Mouse (Mus musculus) myocyte (in vitro differentiated cells): ENCODE data around the gene Rere.

Experiments used
- CEBPB ChIP-seq: IDR thresholded peaks from 2 replicates; pipeline ENCODE4 v1.6.1; 2011; ENCODE audit warnings: mild to moderate bottlenecking, moderate library complexity; ENCODE audit not compliant: poor library complexity, insufficient read depth, severe bottlenecking
- E2F4 ChIP-seq: IDR thresholded peaks from one replicate; pipeline ENCODE4 v1.6.1; 2011; ENCODE audit warnings: mild to moderate bottlenecking, control low read depth, moderate library complexity; ENCODE audit not compliant: insufficient read depth
- MAX ChIP-seq: IDR thresholded peaks from one replicate; pipeline ENCODE4 v1.6.1; 2011; ENCODE audit warnings: low read depth, mild to moderate bottlenecking, control low read depth
- MYOD1 ChIP-seq, 3 experiments: IDR thresholded peaks; one replicate each; pipeline ENCODE4 v1.6.1; 2011; ENCODE audit warnings: control low read depth in 2 of 3, low read depth in 2 of 3, mild to moderate bottlenecking in 2 of 3, moderate library complexity in 1 of 3; ENCODE audit not compliant: insufficient read length in 2 of 3, control insufficient read depth in 1 of 3
- POLR2A ChIP-seq: IDR thresholded peaks from one replicate; pipeline ENCODE4 v1.6.1; 2011; ENCODE audit warnings: low read depth, mild to moderate bottlenecking, control low read depth, moderate library complexity; ENCODE audit not compliant: insufficient read length
- SRF ChIP-seq: IDR thresholded peaks from one replicate; pipeline ENCODE4 v1.6.1; 2011; ENCODE audit warnings: low read depth; ENCODE audit not compliant: control insufficient read depth, insufficient read length
- TCF12 ChIP-seq: IDR thresholded peaks from one replicate; pipeline ENCODE4 v1.6.1; 2011; ENCODE audit warnings: mild to moderate bottlenecking, control low read depth; ENCODE audit not compliant: poor library complexity, insufficient read depth, severe bottlenecking
- TCF3 ChIP-seq: IDR thresholded peaks from one replicate; pipeline ENCODE4 v1.6.1; 2011; ENCODE audit warnings: low read depth, control low read depth; ENCODE audit not compliant: insufficient read length
- USF1 ChIP-seq: IDR thresholded peaks from one replicate; pipeline ENCODE4 v1.6.1; 2011; ENCODE audit warnings: low read depth, mild to moderate bottlenecking, control low read depth, moderate library complexity

DNA sequence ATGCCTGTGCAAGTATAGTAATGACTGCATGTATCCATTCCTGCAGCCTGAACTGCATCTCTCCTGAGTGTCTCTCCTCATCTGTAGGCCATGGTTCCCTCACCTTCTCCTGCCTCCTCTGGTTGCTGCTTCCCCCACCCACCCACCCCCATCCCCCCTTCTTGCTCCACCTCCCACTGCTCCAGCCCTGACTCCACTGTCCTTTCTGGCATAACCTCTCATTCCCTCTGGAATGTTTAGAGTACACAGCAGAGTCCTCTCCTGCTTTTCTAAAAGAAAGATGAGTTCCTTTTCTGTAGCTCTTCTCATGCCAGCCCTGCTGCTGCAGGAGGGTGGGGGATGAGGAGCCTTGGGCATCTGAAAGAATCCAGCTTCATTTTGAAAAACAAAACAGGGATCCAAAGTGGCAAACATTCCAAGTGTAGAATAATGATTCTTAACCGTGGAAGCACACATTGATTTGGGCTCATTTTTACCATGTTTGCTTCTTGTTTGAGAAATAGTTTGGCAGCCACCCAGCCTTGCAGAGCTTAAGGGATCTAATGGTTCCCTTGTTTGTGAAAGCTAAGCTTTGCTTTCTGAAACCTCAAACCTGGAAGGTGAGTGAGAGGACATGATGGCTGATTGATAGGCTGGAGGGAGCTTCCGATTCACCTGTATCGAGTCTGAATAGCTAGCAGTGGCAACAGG is 255.5 kb downstream of the Rere start:
- TF ChIP-seq MYOD1 (IDR thresholded peaks at IDR 0.05; ENCODE audit: control insufficient read depth in 1 of 3, insufficient read length in 2 of 3, low read depth in 2 of 3), result no peak
- TF ChIP-seq POLR2A, result no peak
- TF ChIP-seq TCF12, result no peak
- no peak for TF ChIP-seq E2F4
- no peak for TF ChIP-seq TCF3
- no peak for TF ChIP-seq CEBPB
- TF ChIP-seq SRF, result no peak
- no peak for TF ChIP-seq MAX
- TF ChIP-seq USF1, result no peak
